Mouse (Mus musculus): ENCODE results near the gene Prkg1. TPM values are rescaled to one million over a fixed set of nuclear protein-coding genes. Genes with fewer than 3 reads are reported as not detected.
A peak's percentile ranks its signal among the peaks of the same experiment; 100 is the strongest.

The Prkg1 gene
- polyA plus RNA-seq, 1 experiment from 2014 or later = 3.2 TPM

DNA sequence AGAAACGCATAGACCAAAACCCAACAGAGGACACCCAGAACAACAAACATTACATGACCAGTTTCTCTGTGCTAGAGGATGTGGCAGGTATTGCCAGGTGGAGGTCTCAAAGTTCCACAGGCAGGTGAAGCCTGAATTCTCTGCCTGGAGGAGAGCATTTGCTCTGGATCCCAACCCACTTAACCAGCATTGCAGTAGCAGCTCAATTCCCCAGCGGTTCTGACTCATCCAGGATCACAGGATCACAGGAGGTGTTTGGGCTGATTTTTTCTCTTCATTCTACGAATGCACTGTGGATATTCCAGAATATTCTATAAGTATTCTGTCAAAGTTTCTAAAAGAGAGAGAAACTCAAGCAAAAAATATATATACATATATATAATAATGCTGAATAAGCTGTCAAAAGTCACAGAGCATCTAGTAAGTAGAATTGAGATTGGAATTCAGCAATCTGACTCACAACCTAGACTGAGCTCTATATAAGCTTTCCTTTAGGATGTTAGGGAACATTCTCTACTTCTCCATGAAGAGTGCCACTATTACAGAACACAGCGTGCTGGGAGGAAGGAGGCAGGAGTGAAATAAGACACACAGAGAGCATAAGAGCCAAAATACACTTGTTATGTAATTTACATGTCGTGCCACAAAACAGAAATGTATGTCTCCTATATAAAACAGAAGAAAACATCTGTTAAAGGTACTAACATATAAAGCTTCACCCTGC, 833.2 kb downstream of the Prkg1 start:
- no peak overlapping the region for H3K4me3 ChIP-seq (replicated peaks; ENCODE audit: low read length)
- no peaks in the 10 kb centered on the region for H3K27me3 ChIP-seq (replicated peaks; ENCODE audit: control insufficient read depth, insufficient read depth, low read length)
- no peak overlapping the region for H3K9ac ChIP-seq (replicated peaks; ENCODE audit: low read depth, low read length)
- H3K27ac ChIP-seq (ENCODE audit: low read length) = no peak overlapping the region
- 87% methylated on average over 5 of the region's 5 CpGs for WGBS
- H3K4me2 ChIP-seq (ENCODE audit: low read length) = no peak overlapping the region
- no peaks in the 10 kb centered on the region for H3K36me3 ChIP-seq (ENCODE audit: control insufficient read depth, insufficient read depth)
- no peaks in the 10 kb centered on the region for H3K4me1 ChIP-seq (replicated peaks; ENCODE audit: control insufficient read depth, insufficient read depth, low read length)
- ATAC-seq = no peak
- no peaks in the 10 kb centered on the region for H3K9me3 ChIP-seq (ENCODE audit: control insufficient read depth, low read length)

DNA sequence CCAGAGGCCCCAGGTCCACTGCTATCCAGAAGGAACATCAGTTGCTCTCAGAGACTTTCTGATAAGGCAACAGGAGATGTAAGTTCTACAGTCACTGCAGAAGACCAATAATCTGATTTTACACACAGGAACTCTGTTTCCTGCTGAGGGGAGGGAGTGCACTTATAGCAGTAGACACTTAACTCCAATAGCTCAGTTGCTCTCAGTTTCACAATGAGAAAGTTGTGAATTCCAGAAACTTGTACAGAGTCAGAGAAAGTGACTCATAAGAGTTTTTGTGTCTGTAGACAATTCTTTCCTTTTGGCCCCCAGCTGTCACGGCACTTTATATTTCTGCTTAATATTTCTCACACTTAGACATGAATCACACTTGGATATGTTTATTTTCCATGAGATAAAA, 840.8 kb downstream of the Prkg1 start:
- no peak for ATAC-seq
- WGBS = 95% methylated on average over 1 of the region's 1 CpGs

DNA sequence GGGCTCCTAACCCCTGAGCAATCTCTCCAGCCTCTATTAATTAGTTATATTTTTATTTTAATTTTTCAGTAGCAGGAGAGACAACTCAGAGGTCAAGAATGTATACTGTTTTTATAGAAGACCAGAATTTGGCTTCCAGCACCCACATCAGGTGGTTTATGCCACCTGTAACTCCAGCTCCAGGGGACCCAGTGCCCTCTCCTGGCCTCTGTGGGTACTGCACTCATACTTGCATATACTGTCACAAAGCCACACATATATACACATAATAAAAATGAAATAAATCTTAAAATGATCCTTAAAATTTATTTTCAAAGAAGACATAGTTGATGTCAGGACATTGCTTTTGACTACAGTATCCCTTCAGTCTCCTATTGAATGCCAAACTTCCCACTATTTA, 862.5 kb downstream of the Prkg1 start:
- ATAC-seq = no peak
- no peak overlapping the region for H3K27ac ChIP-seq (ENCODE audit: low read length)
- no peak overlapping the region for H3K9ac ChIP-seq (replicated peaks; ENCODE audit: low read depth, low read length)
- no peaks in the 10 kb centered on the region for H3K9me3 ChIP-seq (ENCODE audit: control insufficient read depth, low read length)
- H3K4me2 ChIP-seq (ENCODE audit: low read length) = no peak overlapping the region
- no peaks in the 10 kb centered on the region for H3K27me3 ChIP-seq (replicated peaks; ENCODE audit: control insufficient read depth, insufficient read depth, low read length)
- H3K4me3 ChIP-seq (replicated peaks; ENCODE audit: low read length) = no peak overlapping the region
- no peaks in the 10 kb centered on the region for H3K36me3 ChIP-seq (ENCODE audit: control insufficient read depth, insufficient read depth)
- H3K4me1 ChIP-seq (replicated peaks; ENCODE audit: control insufficient read depth, insufficient read depth, low read length) = no peaks in the 10 kb centered on the region

More for the DNA sequence above, 840.8 kb downstream of the Prkg1 start:
- no peak overlapping the region for H3K9ac ChIP-seq (replicated peaks; ENCODE audit: low read depth, low read length)
- no peaks in the 10 kb centered on the region for H3K36me3 ChIP-seq (ENCODE audit: control insufficient read depth, insufficient read depth)
- no peak overlapping the region for H3K27ac ChIP-seq (ENCODE audit: low read length)
- no peaks in the 10 kb centered on the region for H3K9me3 ChIP-seq (ENCODE audit: control insufficient read depth, low read length)
- no peaks in the 10 kb centered on the region for H3K4me1 ChIP-seq (replicated peaks; ENCODE audit: control insufficient read depth, insufficient read depth, low read length)
- no peak overlapping the region for H3K4me3 ChIP-seq (replicated peaks; ENCODE audit: low read length)
- H3K4me2 ChIP-seq (ENCODE audit: low read length) = no peak overlapping the region
- no peaks in the 10 kb centered on the region for H3K27me3 ChIP-seq (replicated peaks; ENCODE audit: control insufficient read depth, insufficient read depth, low read length)

DNA sequence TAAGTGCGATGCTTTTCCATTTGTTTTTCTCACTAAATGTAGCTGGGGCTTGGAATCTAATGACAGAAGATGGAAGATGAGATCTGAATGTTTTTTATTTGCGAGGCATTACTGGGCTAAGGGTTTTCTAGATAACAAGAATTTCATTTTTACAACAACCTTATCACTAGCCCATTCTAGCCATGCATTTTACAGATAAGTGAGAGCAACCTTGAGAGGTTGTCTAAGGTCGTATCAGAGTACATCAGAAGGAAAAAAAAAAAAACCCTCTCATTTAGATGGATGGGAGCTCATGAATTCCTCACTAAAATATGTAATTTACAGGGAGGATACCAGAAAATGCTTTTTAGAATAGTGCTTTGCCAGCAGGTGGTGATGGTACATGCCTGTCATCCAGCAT, 863.8 kb downstream of the Prkg1 start:
- 83% methylated on average over 3 of the region's 3 CpGs for whole genome bisulfite sequencing
- Histone ChIP-seq H3K9me3 (ENCODE audit: control insufficient read depth, low read length) (no peaks in the 10 kb centered on the region), H3K4me3 (replicated peaks; ENCODE audit: low read length) (no peak overlapping the region), H3K4me2 (ENCODE audit: low read length) (no peak overlapping the region), H3K27ac (ENCODE audit: low read length) (no peak overlapping the region), H3K27me3 (replicated peaks; ENCODE audit: control insufficient read depth, insufficient read depth, low read length) (no peaks in the 10 kb centered on the region), H3K9ac (replicated peaks; ENCODE audit: low read depth, low read length) (no peak overlapping the region), H3K4me1 (replicated peaks; ENCODE audit: control insufficient read depth, insufficient read depth, low read length) (no peaks in the 10 kb centered on the region), H3K36me3 (ENCODE audit: control insufficient read depth, insufficient read depth) (no peaks in the 10 kb centered on the region)
- no peak for ATAC-seq

DNA sequence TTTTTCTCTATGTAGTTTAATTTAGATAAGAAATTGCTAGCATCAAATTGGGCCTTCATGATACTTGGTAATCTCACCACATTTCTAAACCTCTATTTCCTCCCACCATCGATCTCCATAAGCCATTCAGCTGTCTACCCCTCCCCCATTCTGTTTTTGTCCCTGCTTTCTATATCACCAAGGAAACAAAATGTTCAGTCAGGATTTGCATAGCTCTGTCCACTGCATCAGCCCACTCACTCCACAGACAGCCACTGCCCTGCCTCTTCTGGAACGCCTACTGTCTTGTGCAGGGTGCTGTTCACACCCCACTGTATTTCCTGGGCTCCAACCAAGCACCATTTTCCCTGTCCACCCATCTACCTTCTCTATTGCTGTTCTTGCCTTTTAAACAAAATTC, 874.5 kb downstream of the Prkg1 start:
- Histone ChIP-seq H3K4me3 (replicated peaks; ENCODE audit: low read length) (no peak overlapping the region), H3K27me3 (replicated peaks; ENCODE audit: control insufficient read depth, insufficient read depth, low read length) (no peaks in the 10 kb centered on the region), H3K36me3 (ENCODE audit: control insufficient read depth, insufficient read depth) (no peaks in the 10 kb centered on the region), H3K4me1 (replicated peaks; ENCODE audit: control insufficient read depth, insufficient read depth, low read length) (no peaks in the 10 kb centered on the region), H3K9me3 (ENCODE audit: control insufficient read depth, low read length) (no peaks in the 10 kb centered on the region), H3K9ac (replicated peaks; ENCODE audit: low read depth, low read length) (no peak overlapping the region), H3K27ac (ENCODE audit: low read length) (no peak overlapping the region), H3K4me2 (ENCODE audit: low read length) (no peak overlapping the region)
- 44% methylated on average over 2 of the region's 2 CpGs for WGBS
- ATAC-seq = no peak

DNA sequence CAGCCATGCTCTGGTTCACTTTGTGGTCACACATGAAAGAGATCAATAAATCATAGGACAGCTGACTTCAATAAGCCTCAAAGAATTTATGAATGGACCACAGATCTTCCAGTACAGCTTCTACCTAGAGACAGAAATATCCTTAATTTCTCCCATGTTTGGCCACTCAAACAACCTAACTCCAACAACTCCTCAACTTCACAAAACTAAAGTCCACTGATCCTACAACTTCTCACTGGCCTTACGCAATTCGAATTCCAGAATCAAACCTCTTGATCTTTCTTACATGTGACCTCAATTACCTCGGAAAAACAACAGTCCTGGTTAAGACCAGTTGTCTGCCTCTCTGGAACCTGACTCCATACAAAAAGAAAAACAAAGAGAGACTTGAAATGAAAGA, 875.0 kb downstream of the Prkg1 start:
- ATAC-seq = no peak
- Histone ChIP-seq H3K9ac (replicated peaks; ENCODE audit: low read depth, low read length) (no peak overlapping the region), H3K4me2 (ENCODE audit: low read length) (no peak overlapping the region), H3K27me3 (replicated peaks; ENCODE audit: control insufficient read depth, insufficient read depth, low read length) (no peaks in the 10 kb centered on the region), H3K27ac (ENCODE audit: low read length) (no peak overlapping the region), H3K36me3 (ENCODE audit: control insufficient read depth, insufficient read depth) (no peaks in the 10 kb centered on the region), H3K4me1 (replicated peaks; ENCODE audit: control insufficient read depth, insufficient read depth, low read length) (no peaks in the 10 kb centered on the region), H3K9me3 (ENCODE audit: control insufficient read depth, low read length) (no peaks in the 10 kb centered on the region), H3K4me3 (replicated peaks; ENCODE audit: low read length) (no peak overlapping the region)
- 76% methylated on average over 3 of the region's 3 CpGs for WGBS

DNA sequence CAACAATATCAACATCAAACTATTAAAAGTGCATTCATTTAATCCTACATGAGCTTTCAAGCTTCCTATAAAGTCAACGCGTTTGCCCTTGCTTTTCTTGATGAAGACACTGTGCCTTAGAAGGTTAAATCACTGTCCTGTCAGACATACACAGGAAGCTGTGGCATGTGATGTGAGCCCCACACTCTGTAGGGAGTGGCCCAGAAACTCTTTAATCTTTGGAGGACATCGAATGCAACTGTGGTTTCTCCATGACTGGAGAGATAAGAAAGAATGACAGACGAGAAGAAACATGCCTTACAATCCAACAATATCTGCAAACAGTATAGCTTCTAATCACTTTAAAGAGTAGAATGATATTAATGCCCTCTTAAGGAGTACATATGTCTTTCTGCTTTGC, 903.4 kb downstream of the Prkg1 start:
- no peaks in the 10 kb centered on the region for H3K36me3 ChIP-seq (ENCODE audit: control insufficient read depth, insufficient read depth)
- H3K27me3 ChIP-seq (replicated peaks; ENCODE audit: control insufficient read depth, insufficient read depth, low read length) = no peaks in the 10 kb centered on the region
- ATAC-seq = no peak
- no peaks in the 10 kb centered on the region for H3K4me1 ChIP-seq (replicated peaks; ENCODE audit: control insufficient read depth, insufficient read depth, low read length)
- H3K4me3 ChIP-seq (replicated peaks; ENCODE audit: low read length) = no peak overlapping the region
- H3K4me2 ChIP-seq (ENCODE audit: low read length) = no peak overlapping the region
- H3K27ac ChIP-seq (ENCODE audit: low read length) = no peak overlapping the region
- no peaks in the 10 kb centered on the region for H3K9me3 ChIP-seq (ENCODE audit: control insufficient read depth, low read length)
- 94% methylated on average over 4 of the region's 4 CpGs for WGBS
- H3K9ac ChIP-seq (replicated peaks; ENCODE audit: low read depth, low read length) = no peak overlapping the region

DNA sequence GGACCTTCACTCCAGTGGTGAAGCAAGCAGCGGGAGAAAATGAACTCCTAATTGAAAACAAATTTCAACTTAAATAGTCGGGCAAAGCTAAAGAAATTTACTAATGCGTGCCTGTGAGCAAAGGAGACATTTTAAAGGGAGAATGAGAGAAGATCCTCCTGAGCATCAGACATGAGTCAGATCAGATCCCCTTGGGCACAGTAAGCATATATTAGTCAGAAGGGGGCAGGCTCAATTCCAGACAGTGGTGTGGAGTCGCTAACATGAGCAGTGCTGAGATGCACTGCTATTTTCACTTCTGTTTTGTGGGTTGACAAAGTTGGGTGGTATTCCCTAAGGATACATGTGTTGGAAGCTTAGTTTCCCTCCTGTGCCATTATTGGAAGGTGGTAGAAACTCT, 913.8 kb downstream of the Prkg1 start:
- Histone ChIP-seq H3K4me1 (replicated peaks; ENCODE audit: control insufficient read depth, insufficient read depth, low read length) (no peaks in the 10 kb centered on the region), H3K9ac (replicated peaks; ENCODE audit: low read depth, low read length) (no peak overlapping the region), H3K27ac (ENCODE audit: low read length) (no peak overlapping the region), H3K9me3 (ENCODE audit: control insufficient read depth, low read length) (no peaks in the 10 kb centered on the region), H3K4me3 (replicated peaks; ENCODE audit: low read length) (no peak overlapping the region), H3K36me3 (ENCODE audit: control insufficient read depth, insufficient read depth) (no peaks in the 10 kb centered on the region), H3K27me3 (replicated peaks; ENCODE audit: control insufficient read depth, insufficient read depth, low read length) (no peaks in the 10 kb centered on the region), H3K4me2 (ENCODE audit: low read length) (no peak overlapping the region)
- ATAC-seq = no peak
- 88% methylated on average over 4 of the region's 4 CpGs for WGBS

DNA sequence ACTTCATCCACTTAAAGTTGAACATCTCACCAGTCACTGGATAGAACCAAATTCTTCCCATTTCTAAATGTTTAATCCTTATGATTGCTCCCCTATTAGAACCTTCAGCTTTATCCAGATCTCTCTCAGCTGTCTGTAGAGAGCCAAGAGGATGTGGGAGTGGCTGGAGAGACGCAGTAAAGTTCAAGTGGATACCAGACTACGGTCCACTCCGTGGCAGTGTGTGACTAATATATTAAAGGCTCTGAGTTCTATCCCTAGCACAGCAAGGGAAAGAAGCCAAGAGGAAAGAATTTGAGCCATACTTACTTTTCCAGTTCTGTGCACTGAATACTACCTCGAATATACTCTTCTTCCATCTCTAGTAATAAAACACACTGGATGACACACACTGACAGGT, 919.9 kb downstream of the Prkg1 start:
- H3K27me3 ChIP-seq (replicated peaks; ENCODE audit: control insufficient read depth, insufficient read depth, low read length) = no peaks in the 10 kb centered on the region
- H3K27ac ChIP-seq (ENCODE audit: low read length) = no peak overlapping the region
- H3K4me1 ChIP-seq (replicated peaks; ENCODE audit: control insufficient read depth, insufficient read depth, low read length) = no peaks in the 10 kb centered on the region
- no peak overlapping the region for H3K4me3 ChIP-seq (replicated peaks; ENCODE audit: low read length)
- no peak overlapping the region for H3K9ac ChIP-seq (replicated peaks; ENCODE audit: low read depth, low read length)
- WGBS = 85% methylated on average over 4 of the region's 4 CpGs
- H3K4me2 ChIP-seq (ENCODE audit: low read length) = no peak overlapping the region
- no peaks in the 10 kb centered on the region for H3K36me3 ChIP-seq (ENCODE audit: control insufficient read depth, insufficient read depth)
- no peak for ATAC-seq
- no peaks in the 10 kb centered on the region for H3K9me3 ChIP-seq (ENCODE audit: control insufficient read depth, low read length)

DNA sequence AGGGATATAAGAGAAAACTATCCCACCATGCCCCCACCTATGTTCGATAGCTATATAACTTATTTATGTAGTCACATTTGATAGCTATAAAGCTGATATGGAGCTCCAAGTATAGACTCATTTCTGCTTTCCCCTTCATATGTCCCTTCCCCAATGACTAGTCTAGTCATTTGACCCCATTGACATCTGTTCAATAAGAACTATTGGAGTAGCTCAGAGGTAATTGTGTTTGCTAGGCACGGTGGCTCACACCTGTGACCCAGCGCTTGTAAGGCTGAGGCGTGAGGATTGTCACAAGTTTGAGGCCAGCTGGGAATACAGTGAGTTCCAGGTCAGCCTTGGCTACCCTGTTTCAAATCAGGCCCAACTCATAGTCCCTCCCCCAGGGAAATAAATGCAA, 921.2 kb downstream of the Prkg1 start:
- Histone ChIP-seq H3K4me1 (replicated peaks; ENCODE audit: control insufficient read depth, insufficient read depth, low read length) (no peaks in the 10 kb centered on the region), H3K27ac (ENCODE audit: low read length) (no peak overlapping the region), H3K9me3 (ENCODE audit: control insufficient read depth, low read length) (no peaks in the 10 kb centered on the region), H3K4me3 (replicated peaks; ENCODE audit: low read length) (no peak overlapping the region), H3K9ac (replicated peaks; ENCODE audit: low read depth, low read length) (no peak overlapping the region), H3K27me3 (replicated peaks; ENCODE audit: control insufficient read depth, insufficient read depth, low read length) (no peaks in the 10 kb centered on the region), H3K36me3 (ENCODE audit: control insufficient read depth, insufficient read depth) (no peaks in the 10 kb centered on the region), H3K4me2 (ENCODE audit: low read length) (no peak overlapping the region)
- 86% methylated on average over 4 of the region's 4 CpGs for WGBS
- peak; percentile 53 for ATAC-seq
